Mouse (Mus musculus) thymus, postnatal 0 days (tissue): ENCODE measurements around the gene Gm609. TPM values are rescaled to one million over a fixed set of nuclear protein-coding genes. Genes with fewer than 3 reads are reported as not detected.
"Not testable (repeated sequence)": the region's sequence is repeated elsewhere in the genome, so short reads cannot be mapped to it uniquely, and the experiment has no call there.

Experiments used
- DNase-seq: peaks from one replicate; pipeline ENCODE4 v3.0.0-alpha.2; 2015; ENCODE audit warnings: low spot score
- polyA plus RNA-seq: library from polyadenylated mRNA; unstranded; fragments of >200 nt; fragmentation: Nextera tagmentation; extraction: Ambion mirVana; gene quantifications from 2 replicates; pipeline ENCODE4 v1.2.1, GENCODE M21; 2015

The Gm609 gene
- polyA plus RNA-seq: 0.08 TPM in 1 of 2 replicates, not detected in the other

- DNase-seq: no peak
Measured at GRCm38 (mm10) chr16:45492927-45493326, at the start of gene Gm609. Gene Gm609, minus strand, starts transcription at chr16:45492969.

- DNase-seq: no peak
Measured at GRCm38 (mm10) chr16:45542108-45542507, 49.3 kb upstream of the Gm609 start.

GRCm38 (mm10) chr16:45538342-45538741 lies 45.6 kb upstream of the Gm609 start:
- not testable (repeated sequence) for DNase-seq

DNA sequence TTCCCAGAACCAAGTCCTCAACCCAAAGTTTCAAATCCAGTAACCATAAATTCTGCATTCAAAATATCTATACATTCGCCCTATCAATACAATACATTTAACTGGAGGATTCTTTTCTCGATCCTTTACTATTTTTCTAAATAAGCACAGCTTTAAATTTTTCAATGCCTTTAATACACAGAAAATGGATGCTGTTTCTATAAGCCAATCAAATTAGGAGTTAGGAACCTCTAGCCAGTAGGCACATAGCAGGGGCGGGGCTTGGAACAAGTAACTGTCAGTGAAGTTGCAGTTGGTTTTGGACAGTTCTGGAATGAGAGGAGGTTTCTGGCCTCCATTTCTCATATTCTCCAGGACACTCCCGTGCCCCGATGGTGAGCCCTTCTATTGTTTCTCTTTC lies 42.2 kb upstream of the Gm609 start, which contains the start of gene Slc9c1:
Gene Slc9c1, plus strand, starts transcription at position 301 of the 400 bp plus-strand sequence.
- DNase-seq: no peak

GRCm38 (mm10) chr16:45531950-45532349 lies 39.2 kb upstream of the Gm609 start, which contains the start of gene Gm17783:
Gene Gm17783, minus strand, starts transcription at chr16:45532050.
- DNase-seq: no peak

GRCm38 (mm10) chr16:45525551-45525950 lies 32.8 kb upstream of the Gm609 start:
- DNase-seq: no peak

GRCm38 (mm10) chr16:45495326-45495725 lies 2.6 kb upstream of the Gm609 start:
- no peak for DNase-seq

- no peak for DNase-seq
Measured at GRCm38 (mm10) chr16:45476991-45477390, 15.8 kb downstream of the Gm609 start.

GRCm38 (mm10) chr16:45471836-45472235 lies 20.9 kb downstream of the Gm609 start:
- DNase-seq: not testable (repeated sequence)

DNA sequence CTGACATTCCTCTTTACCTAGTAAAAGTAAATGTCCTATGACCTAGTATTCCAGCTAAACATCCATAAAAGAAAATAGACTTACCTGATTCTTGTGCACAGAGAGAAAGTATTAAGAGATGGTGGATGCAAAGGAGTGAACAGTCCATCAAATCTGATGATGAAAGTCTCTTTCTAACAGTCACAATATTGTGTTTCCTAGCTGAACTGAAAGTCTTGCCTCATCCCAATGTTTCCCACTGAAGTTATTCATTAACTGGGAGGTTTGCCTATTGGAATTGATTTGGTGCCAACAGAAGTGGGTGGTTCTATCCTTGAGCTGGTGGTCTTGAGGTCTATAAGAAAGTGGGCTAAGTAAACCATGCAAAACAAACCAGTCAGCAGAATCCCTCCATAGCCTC lies 38.0 kb downstream of the Gm609 start:
- no peak for DNase-seq

- DNase-seq: no peak
Measured at GRCm38 (mm10) chr16:45437230-45437739, 55.5 kb downstream of the Gm609 start.

DNA sequence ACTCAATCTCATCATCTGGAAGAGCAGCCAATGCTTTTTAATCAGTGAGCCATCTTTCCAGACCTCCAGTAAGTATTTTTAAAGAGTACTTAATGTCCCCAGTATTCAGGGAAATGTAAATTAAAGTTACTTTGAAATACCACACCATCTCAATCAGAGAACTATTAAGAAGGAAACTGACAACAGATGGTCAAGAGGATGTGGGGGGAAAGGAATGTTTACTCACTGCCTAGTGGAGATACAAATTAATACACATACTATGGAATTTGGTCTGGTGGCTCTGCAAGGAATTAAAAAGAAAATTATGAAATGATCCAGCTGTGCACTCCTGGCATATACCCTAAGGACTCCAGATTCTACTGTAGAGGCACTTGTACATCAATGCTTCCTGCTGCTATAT lies 57.2 kb downstream of the Gm609 start:
- no peak for DNase-seq

DNA sequence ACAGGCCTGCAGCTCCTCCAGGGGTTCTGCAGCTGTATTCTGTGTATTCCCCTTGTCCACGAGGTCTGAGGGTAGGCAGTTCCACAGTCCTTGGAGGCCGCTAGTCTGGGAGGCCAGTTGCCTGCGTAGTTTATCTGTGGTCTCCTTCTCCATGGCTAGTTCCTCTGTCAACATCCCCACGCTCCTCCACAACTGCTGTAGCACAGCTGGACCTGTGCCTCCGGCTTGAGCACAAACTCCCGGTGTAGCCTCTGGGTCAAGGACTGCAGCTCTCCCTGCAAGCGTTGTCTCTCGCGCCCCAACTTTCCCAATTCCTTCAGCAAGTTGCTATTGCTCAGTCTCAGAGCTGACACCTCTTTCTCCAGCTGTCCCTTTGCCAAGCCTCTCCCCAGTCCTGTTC lies 65.1 kb downstream of the Gm609 start:
- DNase-seq: no peak

GRCm38 (mm10) chr16:45413497-45413896 lies 79.3 kb downstream of the Gm609 start:
- DNase-seq: no peak

DNA sequence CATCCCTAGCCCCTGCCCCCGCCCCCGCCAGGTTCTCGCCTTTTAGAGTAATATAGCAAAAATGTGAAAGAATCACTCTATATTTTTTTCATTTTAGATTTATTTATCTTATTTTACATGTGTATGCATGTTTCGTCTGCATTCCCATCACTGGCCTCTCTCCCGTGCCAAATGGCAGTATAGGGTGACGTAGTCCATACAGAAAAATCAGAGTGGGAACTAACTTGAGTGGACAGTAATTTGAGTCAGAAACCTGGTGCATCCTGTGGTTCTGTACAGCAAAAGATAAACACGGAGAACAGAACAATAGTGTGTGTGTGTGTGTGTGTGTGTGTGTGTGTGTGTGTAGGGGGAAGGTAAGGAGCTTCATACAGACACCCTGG lies 83.7 kb downstream of the Gm609 start:
- DNase-seq: not testable (repeated sequence)

DNA sequence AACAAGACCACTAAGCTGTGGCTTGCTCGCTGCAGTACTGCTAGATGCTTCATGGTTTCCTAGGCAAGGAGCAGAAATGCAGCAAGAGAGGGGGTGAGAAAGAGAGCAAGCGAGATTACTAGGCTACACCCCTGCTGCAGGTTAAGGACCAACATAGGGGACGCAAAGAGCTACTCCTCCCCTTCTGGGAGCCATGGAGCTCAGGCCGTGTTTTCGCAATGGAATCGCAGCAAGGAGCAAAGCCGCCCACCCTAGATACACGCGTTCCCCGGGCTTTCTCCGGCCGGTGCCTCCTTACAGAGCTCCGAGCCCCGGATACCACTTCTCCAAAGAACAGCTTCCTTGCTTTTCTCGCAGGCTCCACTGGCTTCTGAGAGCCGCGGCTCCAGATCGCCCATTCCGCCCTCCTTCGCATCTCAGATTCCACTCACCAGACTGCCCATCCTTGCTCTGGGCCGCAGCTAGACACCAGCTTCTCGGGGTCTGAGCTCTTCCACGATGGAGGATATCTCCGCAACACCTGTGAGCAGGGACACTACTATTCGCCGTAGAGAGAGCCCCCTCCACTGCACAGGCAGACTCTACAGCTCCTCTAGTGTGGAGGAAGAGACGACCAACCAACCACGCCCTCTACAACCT lies 84.2 kb downstream of the Gm609 start, which contains the start of gene Cd200:
Gene Cd200, minus strand, starts transcription at position 629 of the 639 bp plus-strand sequence.
- peak; percentile 43 for DNase-seq

DNA sequence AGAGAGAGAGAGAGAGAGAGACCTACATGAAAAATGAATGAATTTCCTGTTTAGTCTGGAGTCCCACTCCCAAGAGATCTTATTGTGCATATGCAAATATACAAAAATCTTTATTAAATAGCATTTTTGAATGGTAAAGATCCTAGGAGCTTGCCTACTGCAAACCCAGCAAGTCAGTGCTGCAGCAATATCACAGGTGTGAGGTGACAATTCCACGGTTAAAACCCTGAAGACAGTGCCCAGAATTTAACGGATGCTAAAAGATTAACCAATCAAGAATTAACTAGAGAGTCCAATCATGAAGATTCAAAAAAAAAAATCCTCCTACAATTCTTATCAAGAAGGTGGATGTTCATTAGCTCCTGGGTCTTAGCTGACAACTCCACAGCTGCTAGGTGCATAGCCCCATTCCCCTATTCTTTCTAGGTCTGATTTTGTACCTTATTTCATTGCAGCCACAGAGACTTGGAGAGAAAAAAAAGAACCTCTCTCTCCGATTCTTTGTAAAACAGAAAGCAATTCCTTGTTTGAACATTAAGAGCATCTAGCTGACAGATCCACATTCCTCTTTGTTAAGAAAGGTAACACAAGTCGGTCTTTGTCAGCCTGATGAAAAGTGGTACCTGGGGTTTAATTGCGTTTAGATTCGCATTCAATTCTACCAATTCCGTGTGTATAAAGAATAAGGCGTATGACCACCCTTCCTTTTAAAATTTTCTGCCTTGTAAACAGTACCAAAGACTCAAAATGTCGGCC lies 84.9 kb downstream of the Gm609 start:
- DNase-seq: no peak

- DNase-seq: no peak
Measured at GRCm38 (mm10) chr16:45407091-45407490, 85.7 kb downstream of the Gm609 start.

DNA sequence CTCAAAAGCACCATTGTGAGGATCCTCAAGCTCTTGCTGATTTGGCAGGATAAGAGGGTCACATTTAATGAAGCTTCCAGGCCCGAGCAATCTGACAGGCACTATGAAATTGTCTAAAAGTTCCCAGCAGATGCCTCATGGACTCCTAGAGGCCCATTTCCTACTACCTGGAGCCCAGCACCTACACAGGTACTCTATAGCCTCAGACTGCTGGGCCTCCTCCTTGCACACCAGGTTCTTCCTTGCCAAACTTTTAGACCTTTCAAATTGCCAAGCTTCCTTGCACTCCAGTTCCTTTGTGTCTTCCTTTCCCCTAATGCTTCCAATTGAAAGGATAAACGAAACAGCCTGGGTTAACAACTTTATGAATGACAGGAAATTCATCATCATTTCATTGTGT lies 89.8 kb downstream of the Gm609 start:
- DNase-seq: no peak

DNA sequence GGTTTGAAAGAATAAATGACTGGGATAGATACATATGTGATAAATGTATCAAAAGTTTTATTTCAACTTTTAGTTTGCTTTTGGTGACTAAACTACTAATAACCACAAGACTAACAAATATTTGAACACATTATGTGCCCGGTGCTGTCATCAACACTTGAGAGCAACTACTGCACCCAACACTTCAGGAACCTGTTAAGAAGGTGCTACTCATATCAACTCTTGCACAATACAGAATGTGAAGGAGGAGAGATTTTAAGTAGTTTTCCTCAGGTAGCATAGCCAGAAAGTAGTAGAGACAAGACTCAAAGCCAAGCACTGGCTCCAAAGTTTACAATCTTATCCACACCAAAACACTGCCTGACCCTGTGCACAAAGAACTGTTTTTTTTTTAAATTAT lies 90.7 kb downstream of the Gm609 start:
- DNase-seq: no peak

DNA sequence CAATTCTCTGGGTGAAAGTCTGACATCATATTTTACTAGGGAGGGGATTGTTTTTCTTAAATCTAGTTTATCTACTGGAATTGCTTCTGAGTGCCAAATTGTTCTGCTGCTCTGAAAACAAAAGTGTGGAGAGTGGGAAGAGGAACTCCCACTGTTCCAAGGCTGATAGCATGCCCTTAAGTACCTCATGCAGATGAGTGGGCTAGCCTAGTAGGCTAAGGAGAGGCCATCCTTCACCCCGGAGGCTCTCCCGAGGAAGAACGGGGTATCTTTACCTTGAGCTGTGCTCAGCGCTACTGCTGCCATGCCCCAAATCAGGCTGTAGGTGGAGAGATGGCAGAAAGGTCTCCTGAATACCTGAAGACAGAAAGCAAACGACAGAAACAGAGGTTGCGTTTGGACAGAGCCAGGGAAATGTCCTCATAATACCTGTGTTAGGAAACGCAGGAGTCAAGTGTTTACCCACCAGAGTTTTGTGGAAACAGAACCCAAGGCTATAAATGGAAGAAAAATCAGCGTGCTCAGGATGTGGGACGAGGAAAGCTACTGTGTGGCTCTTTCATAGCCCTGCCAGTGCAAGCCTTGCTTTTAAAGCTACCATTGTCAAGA lies 92.7 kb downstream of the Gm609 start:
- no peak for DNase-seq

DNA sequence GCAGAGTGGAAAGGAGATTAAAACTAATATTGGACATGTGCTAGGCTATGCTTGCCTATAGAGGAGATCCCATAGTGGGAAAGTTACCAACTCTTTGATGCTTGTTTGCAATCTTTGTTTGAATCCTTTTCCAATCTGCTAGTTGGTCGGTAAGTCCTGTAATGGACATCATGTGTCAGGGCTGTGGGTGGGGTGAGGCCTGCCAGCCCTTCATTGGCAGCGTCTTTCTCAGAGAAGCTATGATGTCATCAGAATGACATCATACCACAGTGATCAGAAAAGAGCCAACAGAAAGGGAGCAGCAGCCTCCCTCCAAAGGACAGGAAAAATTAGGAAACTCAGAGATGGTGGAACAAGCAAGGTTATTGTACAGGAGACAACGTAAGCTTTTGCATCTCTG lies 93.4 kb downstream of the Gm609 start:
- no peak for DNase-seq
